Mouse (Mus musculus) E14TG2a.4 (cell line): ENCODE results near the gene Gnas.

ENCODE experiments used
- CTCF ChIP-seq: conservative IDR thresholded peaks from 2 replicates; pipeline ENCODE4 v1.5.1; 2014; ENCODE audit warnings: low read length
- POU5F1 ChIP-seq: IDR thresholded peaks from 2 replicates; pipeline ENCODE4 v1.6.1; 2014; ENCODE audit warnings: low read length, borderline replicate concordance

DNA sequence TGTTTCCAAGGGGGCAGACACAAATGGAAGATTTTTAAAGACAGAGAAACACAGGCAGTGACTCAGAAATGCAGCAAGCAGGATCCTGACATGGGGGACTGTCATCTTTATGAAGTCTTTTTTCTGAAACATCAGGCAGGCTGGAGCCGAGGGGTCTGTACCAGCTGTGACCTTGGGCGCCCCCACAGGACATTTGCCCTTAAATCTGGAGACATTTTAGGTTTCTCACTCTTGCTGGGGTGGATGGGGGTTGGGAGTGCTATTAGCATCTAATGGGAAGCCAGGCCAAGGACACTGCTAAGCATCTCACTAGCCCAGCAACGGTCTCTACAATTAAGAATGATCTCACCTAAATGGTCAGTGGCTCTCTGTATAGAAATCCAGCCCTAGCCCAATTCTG lies 24.1 kb upstream of the Gnas start:
- TF ChIP-seq POU5F1 (no peak), CTCF (no peak)
